Mouse (Mus musculus) left cerebral cortex, adult 18-20 months (tissue): ENCODE results near the gene Unk. TPM values are rescaled to one million over a fixed set of nuclear protein-coding genes. Genes with fewer than 3 reads are reported as not detected.
"Not testable (repeated sequence)": the region's sequence is repeated elsewhere in the genome, so short reads cannot be mapped to it uniquely, and the experiment has no call there.

Source experiments
- DNase-seq, 2 experiments: peaks; one replicate each; pipeline ENCODE4 v3.0.0; 2021 to 2022; ENCODE audit warnings: low spot score in 2 of 2, mixed read lengths in 1 of 2
- total RNA-seq, 2 experiments: library from RNA; stranded (reverse); gene quantifications; 2 replicates each; pipeline ENCODE4 v1.2.3; 2021

Unk gene
- total RNA-seq, 2 experiments from 2014 or later, result 21.8 to 22.3 TPM

DNA sequence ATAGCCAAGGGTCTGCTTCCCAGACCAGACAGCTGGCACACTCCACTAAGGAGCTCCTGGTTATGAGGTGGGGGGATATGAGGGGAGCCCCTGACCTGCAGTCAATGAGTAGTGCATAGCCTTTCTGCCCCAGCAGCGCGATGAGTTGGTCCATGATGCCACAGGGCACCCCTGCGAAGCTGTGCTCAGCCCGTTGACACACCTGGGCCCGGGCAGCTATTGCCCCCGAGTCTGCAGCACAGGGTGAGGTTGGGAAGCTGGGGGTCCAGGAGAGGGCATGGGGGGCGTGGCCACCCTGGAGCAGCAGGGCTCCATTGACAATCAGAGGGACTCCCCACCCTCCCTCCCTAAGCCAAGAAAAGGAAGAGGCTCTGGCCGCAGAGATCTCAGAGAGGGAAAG lies 20.0 kb upstream of the Unk start:
- DNase-seq, result no peak

DNA sequence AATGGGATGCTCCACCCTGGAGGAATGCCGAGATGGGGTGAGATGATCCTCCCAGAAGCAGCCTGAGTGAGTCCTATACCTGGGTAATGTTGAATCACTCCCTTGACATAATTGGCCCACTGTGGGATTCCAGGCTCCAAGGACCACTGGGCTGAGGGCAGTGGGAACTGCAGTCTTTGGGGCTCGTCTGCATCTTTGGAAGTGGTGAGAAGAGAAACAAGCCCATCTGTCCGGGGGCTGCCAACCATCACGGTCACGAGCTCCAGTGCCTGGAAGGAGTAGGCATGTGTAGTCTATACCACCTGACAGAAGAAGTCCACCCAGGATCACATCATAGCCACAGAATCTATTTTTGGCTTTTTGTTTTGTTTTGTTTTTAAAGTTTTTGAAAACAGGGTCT lies 19.2 kb upstream of the Unk start:
- DNase-seq, result no peak

DNA sequence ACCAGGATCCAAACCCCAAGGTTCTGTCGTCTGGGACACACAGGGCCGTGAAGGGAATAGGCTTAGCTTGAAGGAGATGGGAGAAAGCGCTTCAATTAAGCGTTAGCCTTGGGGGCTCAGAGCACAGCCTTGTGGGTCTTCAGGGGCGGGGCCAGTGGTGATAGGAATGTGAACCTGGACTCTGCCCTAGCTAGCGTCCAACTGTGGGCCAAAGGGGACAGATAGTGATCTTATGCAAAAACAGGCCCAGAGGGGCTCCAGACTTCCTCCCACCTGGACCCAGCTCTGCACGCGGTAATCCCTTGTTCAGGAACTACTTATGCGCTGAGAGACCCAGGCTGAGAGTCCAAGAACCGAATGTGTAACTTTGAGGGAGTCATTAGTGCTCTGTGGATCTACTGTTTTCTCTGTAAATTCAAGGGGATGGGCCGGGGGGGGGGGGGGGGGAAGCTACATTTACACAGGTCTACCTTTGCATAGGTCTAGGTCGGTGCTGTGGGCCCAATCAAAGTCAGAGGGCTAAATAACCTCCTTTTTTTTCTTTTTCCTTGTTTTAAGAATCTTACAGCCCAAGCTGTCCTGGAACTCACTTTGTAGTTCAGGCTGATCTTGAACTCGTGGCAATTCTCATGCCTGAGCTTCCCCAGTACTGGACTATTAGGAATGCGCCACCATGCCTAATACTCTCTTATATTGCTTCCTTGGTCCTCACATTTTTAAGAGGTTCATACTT lies 18.4 kb upstream of the Unk start:
- DNase-seq, result no peak

DNA sequence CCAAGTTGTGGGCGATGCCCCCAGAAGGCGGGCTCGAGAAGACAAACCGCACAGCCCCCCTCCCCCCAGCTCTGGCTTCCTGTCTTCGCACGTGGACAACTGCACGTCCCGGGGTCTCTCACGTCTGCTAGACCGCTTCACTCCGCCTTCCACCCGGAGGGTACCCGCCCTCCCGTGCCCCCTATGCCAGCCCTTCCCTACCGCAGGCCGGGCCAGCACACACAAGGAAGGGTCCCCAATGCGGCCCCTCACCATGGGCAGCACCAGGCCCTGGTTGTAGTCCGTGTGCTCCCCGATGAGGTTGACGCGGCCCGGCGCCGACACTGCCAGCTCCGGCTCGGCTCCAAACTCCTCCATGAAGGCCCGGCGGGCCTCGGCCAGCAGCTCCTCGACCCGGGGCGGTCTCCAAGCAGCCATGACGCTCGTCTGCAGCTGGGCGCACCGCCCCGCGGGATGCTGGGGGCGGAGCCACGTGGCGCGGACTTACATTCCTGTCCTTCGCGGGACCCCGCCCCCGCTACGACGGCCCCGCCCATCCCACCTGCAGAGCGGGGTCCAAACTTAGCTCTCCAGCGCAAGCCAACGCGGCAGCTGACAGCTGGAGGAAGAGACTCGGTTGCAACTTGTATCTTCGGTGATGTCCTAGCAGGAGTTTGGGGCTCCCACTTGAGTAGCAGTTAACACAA lies 17.7 kb upstream of the Unk start, which contains the start of gene Galk1:
TSS of gene Galk1 (minus strand) at position 458 of the 686 bp plus-strand sequence.
- peak; percentile 75 to 87 for DNase-seq

DNA sequence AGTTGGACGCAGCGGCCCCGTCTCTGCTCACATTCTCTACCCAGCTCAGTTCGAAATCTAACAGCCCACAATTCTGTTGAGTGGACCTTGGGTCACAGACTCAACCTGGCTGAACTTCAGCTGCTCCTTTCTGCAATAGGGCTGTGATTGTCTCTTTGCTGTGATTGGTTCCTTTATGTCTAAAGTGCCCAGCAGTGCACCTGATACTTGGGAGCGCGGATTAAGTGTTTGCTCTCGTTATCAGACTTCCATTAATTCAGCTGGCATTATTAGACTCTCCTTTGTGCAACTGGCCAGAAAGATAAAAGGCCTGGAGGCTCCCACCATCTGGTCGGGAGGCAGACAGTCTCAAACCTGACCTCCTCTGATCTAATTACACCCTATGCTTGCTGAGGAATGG lies 15.3 kb upstream of the Unk start:
- DNase-seq, result no peak

DNA sequence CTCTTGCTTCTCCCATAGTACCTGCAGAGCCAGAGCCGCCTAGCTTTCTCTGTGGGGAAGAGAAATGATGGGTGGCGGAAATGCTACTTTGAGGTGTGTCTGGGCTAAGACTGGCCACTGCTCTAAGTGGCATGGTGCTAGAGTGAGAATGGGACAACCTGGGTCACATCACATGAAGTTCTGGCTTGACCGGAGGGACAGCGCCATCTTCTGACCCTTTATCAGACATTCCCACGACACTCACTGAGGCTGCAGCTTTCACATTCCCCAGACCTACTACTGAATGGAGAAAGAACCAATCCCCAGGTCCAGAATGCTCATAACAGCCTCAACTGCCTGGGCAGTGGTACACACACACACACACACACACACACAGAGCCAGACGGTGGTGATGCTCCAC lies 12.0 kb upstream of the Unk start:
- DNase-seq, result no peak

DNA sequence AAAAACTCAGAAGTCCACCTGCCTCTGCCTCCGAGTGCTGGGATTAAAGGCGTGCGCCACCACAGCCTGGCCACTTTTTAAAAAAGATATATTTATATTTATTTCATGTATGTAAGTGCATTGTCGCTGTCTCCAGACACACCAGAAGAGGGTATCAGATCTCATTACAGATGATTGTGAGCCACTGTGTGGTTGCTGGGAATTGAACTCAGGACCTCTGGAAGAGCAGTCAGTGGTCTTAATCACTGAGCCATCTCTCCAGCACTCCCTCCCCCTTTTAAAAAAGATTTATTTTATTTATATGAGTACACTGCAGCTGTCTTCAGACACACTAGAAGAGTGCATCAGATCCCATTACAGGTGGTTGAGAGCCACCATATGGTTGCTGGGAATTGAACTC lies 11.3 kb upstream of the Unk start:
- DNase-seq, result not testable (repeated sequence)

DNA sequence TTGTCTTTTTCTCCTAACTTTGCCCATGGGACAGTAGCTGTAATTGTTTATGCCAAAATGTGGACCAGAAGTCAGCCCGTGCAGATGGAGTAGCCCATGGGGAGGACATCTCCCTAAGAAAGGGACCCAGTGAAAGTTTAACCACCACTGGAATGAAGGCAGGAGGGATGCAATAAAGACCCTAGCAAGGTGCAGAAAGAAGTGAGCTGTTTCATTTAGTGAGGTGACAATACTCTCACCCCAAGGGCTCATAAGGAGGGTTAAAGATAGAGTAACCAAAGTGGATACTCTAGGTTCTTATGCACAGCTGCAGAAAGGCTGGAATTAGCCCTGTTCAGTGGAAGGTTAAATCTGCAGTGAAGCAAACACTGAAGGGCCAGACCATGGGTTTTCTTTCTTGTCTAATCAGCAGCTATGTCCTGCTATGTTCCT lies 10.7 kb upstream of the Unk start:
- DNase-seq, result no peak

DNA sequence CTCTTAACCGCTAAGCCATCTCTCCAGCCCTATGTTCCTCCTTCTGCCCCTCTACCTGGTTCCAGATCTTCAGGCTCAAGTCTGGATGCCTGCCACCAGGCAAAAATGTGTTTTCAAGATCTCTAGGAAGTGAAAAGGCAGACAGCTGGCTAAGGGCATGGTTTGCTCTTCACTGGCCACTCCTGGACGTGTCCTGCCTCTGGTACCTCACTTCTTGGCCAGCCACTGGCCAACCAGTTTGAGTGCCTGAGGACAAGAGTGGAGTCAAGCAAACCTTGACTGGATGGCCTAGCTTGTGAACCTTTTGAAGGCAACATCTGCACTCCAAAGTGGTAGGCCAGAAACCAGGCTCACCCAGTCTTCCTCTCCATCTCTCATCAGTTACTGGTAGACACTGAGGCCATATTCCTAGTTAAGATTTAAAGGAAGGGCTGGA lies 10.1 kb upstream of the Unk start:
- DNase-seq, result no peak

DNA sequence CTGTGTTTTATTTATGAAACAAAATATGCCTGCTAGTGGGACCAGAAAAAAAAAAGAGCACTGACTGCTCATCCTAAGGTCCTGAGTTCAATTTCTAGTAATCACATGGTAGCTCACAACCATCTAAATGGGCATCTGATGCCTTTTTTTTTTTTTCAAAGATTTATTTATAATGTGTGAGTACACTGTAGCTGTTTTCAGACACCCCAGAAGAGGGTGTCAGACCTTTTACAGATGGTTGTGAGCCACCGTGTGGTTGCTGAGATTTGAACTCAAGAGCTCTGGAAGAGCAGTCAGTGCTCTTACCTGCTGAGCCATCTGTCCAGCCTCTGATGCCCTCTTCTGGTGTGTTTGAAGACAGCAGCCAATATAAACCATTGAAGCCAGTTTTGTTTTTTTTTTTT lies 9.6 kb upstream of the Unk start:
- no peak for DNase-seq

DNA sequence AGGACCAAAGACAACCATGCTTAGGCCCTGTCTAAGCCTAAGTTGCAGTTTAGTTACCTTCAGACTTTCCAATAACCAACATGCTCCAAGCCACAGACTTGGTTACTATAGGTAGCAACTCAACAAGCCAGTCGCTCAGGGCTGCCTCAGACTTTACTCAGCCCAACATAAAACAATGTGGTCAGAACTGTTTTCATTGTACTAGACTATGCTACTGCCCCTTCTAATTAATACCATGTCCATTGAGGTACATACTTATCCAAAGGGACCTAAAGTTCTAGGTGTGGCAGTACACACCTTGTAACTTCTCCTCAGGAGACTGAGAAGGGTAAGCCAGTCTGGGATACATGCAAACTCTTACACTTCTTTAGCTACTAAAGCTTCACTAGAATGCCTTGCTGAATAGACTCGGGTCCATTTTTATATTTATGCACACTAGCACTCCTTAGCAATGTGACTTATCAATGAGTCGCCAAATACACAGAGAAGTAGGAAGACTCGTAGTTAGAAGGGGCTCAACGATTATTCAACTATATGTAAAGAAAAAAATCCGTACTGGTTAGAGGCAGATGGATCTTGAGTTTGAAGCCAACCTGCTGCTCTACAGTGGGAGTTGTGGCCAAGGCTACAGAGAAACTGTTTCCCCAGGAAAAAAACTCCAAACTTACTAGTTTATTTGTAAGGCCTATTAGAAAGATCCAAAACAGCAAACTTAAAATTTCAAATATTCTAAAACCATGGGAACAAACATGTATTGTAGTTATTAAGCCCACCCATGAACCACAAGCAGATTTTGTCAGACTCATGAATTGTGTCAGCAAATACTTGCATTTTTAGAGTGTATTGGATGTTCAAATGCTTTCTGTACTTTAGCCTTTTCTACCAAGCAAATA lies 8.5 kb upstream of the Unk start:
- no peak for DNase-seq

DNA sequence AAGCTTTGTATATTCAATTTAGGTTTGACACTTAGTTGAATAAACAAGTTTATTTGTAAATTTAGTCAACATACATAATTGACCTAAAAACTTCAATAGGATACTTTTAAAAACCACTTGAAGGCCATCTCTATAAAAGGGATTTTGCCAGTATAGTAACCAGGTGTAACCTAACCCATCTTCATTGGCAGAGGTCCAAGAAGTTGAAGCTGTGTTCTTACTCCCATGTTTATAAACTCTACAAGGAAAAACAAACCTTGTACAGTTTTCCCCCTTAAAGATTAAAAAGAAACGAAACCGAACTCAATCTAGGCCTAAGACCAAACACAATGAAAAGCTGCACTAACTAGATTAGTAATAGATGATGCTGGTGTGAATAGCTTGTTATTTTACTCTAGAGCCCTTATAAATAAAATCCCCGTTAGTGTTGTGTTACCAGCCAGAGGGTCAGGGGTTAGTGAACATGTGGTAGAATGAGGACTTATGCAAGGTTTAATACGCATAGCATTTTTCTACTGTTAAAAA lies 7.8 kb upstream of the Unk start:
- no peak for DNase-seq

DNA sequence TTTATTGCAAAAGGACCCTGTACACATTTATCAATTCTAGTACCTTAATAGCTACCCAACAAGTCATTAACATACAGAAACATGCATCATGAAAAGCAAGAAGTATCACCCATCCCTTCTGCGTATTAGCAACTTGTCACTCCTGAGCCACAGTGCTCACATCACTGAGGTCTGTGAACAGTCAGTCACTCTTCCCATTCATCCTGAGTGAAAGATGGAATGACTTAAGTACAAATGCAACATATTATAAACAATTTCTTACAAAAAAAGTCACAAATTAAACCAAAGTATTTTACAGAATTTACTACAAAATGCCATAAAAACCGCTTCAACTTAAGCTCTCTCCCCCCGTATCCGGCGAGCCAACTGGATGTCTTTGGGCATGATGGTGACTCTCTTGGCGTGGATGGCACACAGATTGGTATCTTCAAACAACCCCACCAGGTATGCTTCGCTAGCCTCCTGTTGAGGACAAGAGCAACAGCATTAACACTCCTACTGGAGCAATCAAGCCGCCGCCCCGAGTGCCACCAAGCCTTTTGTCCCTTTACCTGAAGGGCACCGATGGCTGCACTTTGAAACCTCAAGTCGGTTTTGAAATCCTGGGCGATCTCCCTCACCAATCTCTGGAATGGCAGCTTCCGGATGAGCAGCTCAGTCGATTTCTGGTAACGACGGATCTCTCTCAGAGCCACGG lies 6.9 kb upstream of the Unk start:
- not testable (repeated sequence) for DNase-seq

DNA sequence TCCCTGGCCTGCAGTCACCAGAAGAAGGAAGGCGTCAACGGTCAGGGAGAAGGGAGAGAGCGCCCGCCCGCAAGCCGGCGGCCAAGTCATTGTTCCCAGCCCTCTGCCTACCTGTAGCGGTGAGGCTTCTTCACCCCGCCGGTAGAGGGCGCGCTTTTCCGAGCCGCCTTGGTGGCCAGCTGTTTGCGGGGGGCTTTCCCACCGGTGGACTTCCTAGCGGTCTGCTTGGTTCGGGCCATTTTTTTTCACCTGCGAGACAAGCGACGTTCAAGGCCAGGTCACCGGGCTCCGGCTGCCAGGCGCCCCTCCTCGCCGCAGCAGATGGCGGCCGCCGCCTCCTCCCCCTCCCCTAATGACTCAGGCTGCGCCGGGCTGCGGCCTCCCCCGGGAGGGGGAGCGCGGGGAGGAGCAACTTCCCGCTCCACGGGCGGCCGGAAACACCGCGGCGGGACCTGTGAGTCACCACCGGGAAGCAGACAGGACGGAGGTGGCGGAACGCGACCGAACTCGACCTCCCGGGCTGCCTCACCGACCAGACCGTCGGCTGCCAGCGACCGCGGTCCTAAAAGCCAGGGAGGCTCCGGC lies 6.3 kb upstream of the Unk start:
- DNase-seq, result peak; percentile 75 to 78

DNA sequence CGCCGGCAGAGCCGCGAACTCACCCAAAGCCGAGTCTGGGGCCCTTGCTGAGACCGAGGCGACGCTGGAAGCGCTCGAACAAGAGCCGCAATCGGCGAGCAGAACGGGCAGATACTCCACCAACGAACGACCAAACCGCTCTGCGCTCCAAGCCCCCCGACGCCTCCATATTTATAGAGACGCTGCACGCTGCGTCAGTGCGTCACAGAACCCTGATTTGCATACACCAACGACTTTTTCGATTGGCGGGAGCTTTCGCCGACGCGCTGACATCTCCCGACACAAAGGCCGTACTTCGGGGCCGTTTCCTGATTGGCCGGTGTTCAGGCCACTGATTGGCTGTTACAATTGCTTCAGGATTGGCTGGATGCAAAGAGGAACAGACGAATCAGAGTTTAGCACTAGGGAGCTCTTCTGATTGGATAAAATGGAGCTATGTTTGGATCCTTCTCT lies 5.7 kb upstream of the Unk start:
- peak; percentile 90 to 94 for DNase-seq

DNA sequence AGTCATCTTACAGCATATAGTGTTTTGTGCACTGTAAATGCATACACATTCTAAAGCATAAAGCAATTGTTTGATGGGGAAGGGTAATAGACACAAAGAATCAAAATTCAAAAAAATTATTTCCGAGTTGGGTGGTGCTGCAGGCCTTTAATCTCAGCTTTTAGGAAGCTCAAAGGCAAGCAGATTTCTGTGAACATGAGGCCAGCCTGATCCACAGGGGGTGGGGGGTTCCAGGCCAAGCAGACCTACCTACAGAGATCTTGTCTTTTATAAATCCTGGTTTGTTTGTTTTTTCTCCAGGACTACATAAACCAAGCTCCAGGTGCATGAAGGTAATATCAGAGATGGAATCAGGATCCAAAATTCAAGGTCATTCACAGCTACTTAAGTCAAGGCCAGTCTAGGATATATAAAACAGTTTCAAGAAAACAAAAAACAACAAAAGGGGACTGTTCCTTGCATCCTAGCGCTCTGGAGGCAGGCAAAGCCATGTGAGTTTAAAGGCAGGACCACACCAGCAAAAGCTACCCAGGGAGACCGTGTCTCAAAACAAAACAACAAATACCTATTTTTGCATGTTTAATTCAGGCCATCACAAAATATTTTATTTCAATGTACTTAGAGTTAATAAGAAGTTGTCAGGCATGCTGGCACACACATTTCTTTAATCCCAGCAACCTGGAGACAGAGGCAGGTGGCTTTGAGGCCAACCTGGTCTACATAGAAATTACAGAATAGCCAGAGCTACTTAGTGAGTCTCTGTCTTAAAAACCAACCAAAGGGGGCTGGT lies 4.9 kb upstream of the Unk start:
- DNase-seq, result no peak

DNA sequence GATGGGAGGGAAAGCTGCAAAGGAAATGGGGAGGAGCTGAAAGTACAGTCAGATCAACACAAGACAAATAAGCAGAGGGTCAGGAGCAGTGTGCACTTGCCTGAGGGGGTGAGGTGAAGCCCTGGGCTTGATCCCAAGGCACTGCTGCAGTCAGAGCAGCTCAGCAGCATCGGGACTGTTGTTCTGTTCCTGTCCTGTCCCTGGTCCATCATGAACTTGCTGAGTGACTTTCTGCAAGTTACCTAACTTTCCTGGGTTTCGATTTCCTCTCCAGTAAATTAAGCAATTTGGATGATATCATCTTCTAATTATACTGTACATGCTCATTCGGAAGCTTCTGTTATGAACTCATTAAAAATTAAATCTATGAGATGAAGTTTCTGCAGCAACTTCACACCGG lies 2.4 kb upstream of the Unk start, which contains the start of gene H3f3b:
TSS of gene H3f3b (minus strand) at position 207 of the 400 bp plus-strand sequence.
- DNase-seq, result no peak

DNA sequence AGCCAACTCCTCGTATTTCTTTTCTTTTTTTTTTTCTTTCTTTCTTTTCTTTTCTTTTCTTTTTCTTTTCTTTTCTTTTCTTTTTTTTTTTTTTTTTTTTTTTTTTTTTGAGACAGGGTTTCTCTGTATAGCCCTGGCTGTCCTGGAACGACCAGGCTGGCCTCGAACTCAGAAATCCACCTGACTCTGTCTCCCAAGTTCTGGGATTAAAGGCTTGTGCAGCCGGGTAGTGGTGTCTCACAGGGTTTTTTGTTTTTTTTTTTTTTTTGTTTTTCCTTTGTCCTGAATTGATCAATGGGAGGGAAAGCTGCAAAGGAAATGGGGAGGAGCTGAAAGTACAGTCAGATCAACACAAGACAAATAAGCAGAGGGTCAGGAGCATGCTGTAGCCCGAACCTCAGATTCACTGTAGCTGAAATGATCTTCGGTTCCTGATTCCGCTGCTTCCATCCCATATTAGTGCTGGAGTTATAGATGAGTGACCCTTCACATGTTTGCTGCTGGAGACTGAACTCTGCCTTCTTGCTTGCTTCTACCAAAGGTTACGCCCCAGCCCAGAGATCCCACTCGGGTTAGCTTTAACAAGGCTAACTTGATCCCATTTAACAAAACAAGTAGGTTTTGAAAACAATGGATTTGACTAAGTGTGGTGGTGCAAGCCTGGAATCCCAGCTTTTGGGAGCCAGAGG lies 1.8 kb upstream of the Unk start:
- DNase-seq, result no peak
